Comparison of ENCODE assay signal across 17 mouse cellular contexts in the genomic region with DNA sequence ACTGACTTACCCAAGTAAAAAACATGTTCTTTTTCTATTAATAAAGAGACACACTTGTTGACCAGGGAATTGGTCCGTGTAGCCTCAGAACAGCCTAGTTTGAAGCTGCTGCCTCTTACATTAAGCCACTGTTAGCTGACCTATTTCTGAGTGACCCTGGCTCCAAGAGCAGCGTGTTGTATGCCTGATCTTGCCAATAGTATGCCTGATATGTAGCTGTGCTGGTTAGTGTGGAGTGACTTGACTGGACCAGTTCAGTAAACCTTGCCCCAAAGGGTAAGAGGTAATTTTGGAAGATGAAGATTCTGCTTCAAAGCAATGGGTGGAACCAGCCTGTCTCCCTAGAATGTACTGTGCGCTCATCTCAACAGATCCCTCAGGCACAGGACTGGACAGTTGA.
"Had no signal": no experiment of that assay in that cellular context is flagged by ENCODE, and none has a peak within 500 bp of the region (broad histone marks: within the 10 kb centered on the region; RNA-seq: fewer than 3 reads in every experiment).

No protein-coding gene starts in this region.

- DNase-seq: kidney, adult 2 months; kidney, postnatal 25 days; layer of hippocampus, adult 9-11 months; liver; liver, embryonic 13.5 days; lung, embryonic 14.5 days; lung, postnatal 10 days; midbrain, embryonic 14.5 days; thymus, adult 2 months; thymus, postnatal 14 days; thymus, postnatal 4 days had no signal

- H3K4me2 ChIP-seq: limb, embryonic 13.5 days; liver, embryonic 13.5 days; lung, embryonic 14.5 days; midbrain, embryonic 11.5 days had no signal

- H3K4me3 ChIP-seq: layer of hippocampus, adult 2 months; limb, embryonic 10.5 days; limb, embryonic 13.5 days; liver, embryonic 13.5 days had no signal

- H3K9ac ChIP-seq: limb, embryonic 13.5 days; liver, embryonic 13.5 days; lung, embryonic 14.5 days had no signal

- H3K27ac ChIP-seq: kidney, postnatal 0 days; layer of hippocampus, adult 2 months; limb, embryonic 10.5 days; limb, embryonic 13.5 days; liver, embryonic 13.5 days; stomach, postnatal 0 days had no signal

- H3K27me3 ChIP-seq: limb, embryonic 13.5 days; liver, embryonic 13.5 days had no signal

- H3K9me3 ChIP-seq: limb, embryonic 10.5 days; limb, embryonic 13.5 days; liver, embryonic 13.5 days had no signal

- H3K4me1 ChIP-seq: liver, embryonic 13.5 days had no signal

- H3K36me3 ChIP-seq: liver, embryonic 13.5 days had no signal
